Mouse (Mus musculus): ENCODE measurements around the gene 4930507D05Rik. TPM values are rescaled to one million over a fixed set of nuclear protein-coding genes. Genes with fewer than 3 reads are reported as not detected.

Gene 4930507D05Rik
- total and polyA plus RNA-seq, 2 experiments from 2014 or later: 1.5 to 2.0 TPM

GRCm38 (mm10) chr10:62413606-62413982 is 35.7 kb upstream of the 4930507D05Rik start:
- H3K4me1 ChIP-seq (ENCODE audit: insufficient read depth): no peaks in the 10 kb centered on the region
- 52% methylated on average over 4 of the region's 4 CpGs for WGBS

GRCm38 (mm10) chr10:62418831-62419356 is 30.4 kb upstream of the 4930507D05Rik start:
- ATAC-seq (no peak), DNase-seq (no peak)
- Histone ChIP-seq H3K9me3 (ENCODE audit: low read length) (no peaks in the 10 kb centered on the region), H3K27me3 (ENCODE audit: insufficient read depth, low read length) (no peaks in the 10 kb centered on the region), H3K27ac (ENCODE audit: low read depth, low read length) (no peak overlapping the region), H3K9ac (no peak overlapping the region), H3K4me1 (ENCODE audit: insufficient read depth) (no peaks in the 10 kb centered on the region), H3K36me3 (ENCODE audit: insufficient read depth) (no peaks in the 10 kb centered on the region), H3K4me2 (ENCODE audit: low read depth) (no peak overlapping the region), H3K4me3 (ENCODE audit: low read depth, low read length) (no peak overlapping the region)
- TF ChIP-seq CTCF (IDR thresholded peaks at IDR 0.05; ENCODE audit: low read depth): no peak
- 54% methylated on average over 7 of the region's 7 CpGs for WGBS

More at GRCm38 (mm10) chr10:62413606-62413982, 35.7 kb upstream of the 4930507D05Rik start:
- Histone ChIP-seq H3K9ac (no peak overlapping the region), H3K9me3 (ENCODE audit: low read length) (no peaks in the 10 kb centered on the region), H3K27me3 (ENCODE audit: insufficient read depth, low read length) (no peaks in the 10 kb centered on the region; the same call in 1 of the 2 replicates), H3K4me2 (ENCODE audit: low read depth) (no peak overlapping the region), H3K4me3 (ENCODE audit: low read depth, low read length) (no peak overlapping the region), H3K27ac (ENCODE audit: low read depth, low read length) (no peak overlapping the region), H3K36me3 (ENCODE audit: insufficient read depth) (no peaks in the 10 kb centered on the region)
- no peak for TF ChIP-seq CTCF (IDR thresholded peaks at IDR 0.05; ENCODE audit: low read depth)
- no peak for DNase-seq
- ATAC-seq: no peak

DNA sequence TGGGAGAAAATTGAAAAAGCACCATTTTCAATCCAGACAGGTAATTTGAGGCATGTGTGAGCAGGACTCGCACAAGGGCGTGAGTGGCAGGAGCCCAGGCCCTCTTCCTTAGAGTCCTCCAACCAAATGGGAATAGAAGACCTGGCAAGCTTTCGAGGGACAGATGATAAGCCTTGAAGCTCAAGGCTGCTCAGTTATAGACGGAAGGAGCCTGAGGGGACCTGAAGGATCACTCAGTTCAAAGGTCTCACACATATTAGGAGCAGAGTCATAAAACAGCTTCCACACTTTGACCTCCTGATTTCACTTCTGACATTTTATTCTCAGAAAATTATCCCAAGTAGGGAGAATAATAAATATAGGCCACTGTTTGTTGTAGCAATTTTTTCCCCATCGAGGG is 29.9 kb upstream of the 4930507D05Rik start:
- no peaks in the 10 kb centered on the region for H3K9me3 ChIP-seq (ENCODE audit: low read length)
- 85% methylated on average over 5 of the region's 5 CpGs for WGBS
- TF ChIP-seq CTCF (IDR thresholded peaks at IDR 0.05; ENCODE audit: low read depth): no peak
- DNase-seq: no peak
- H3K36me3 ChIP-seq (ENCODE audit: insufficient read depth): no peaks in the 10 kb centered on the region
- no peaks in the 10 kb centered on the region for H3K27me3 ChIP-seq (ENCODE audit: insufficient read depth, low read length)
- H3K27ac ChIP-seq (ENCODE audit: low read depth, low read length): no peak overlapping the region
- no peak overlapping the region for H3K4me3 ChIP-seq (ENCODE audit: low read depth, low read length)
- no peaks in the 10 kb centered on the region for H3K4me1 ChIP-seq (ENCODE audit: insufficient read depth)
- no peak overlapping the region for H3K4me2 ChIP-seq (ENCODE audit: low read depth)
- no peak overlapping the region for H3K9ac ChIP-seq
- no peak for ATAC-seq

DNA sequence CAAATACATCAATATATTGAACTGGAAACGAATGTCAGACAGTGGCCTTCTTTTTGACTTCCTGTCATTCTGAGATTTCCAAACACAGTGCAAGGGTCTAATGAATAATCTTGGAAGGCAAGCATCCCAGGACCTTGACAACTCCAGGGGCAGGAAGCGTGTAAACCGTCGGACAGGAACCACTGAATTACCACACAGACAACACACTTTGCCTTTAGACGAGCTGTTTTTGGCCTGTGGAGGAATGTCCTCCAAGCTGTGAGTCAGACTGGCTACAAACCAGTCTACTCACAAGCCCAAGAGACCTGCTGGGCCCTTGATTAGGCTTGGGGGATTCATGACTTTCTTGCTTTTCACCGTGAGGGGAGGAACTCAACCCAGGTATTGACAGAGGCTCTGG is 28.9 kb upstream of the 4930507D05Rik start:
- no peak overlapping the region for H3K4me3 ChIP-seq (ENCODE audit: low read depth, low read length)
- H3K27me3 ChIP-seq (ENCODE audit: insufficient read depth, low read length): no peaks in the 10 kb centered on the region
- no peak overlapping the region for H3K4me2 ChIP-seq (ENCODE audit: low read depth)
- WGBS: 81% methylated on average over 6 of the region's 6 CpGs
- no peak for TF ChIP-seq CTCF (IDR thresholded peaks at IDR 0.05; ENCODE audit: low read depth)
- no peaks in the 10 kb centered on the region for H3K36me3 ChIP-seq (ENCODE audit: insufficient read depth)
- no peak overlapping the region for H3K9ac ChIP-seq
- H3K27ac ChIP-seq (ENCODE audit: low read depth, low read length): no peak overlapping the region
- ATAC-seq (no peak), DNase-seq (no peak)
- H3K4me1 ChIP-seq (ENCODE audit: insufficient read depth): no peaks in the 10 kb centered on the region
- no peaks in the 10 kb centered on the region for H3K9me3 ChIP-seq (ENCODE audit: low read length)

- WGBS: 87% methylated on average over 3 of the region's 3 CpGs
- Histone ChIP-seq H3K27me3 (ENCODE audit: insufficient read depth, low read length) (no peaks in the 10 kb centered on the region), H3K9me3 (ENCODE audit: low read length) (no peaks in the 10 kb centered on the region), H3K4me3 (ENCODE audit: low read depth, low read length) (no peak overlapping the region), H3K4me1 (ENCODE audit: insufficient read depth) (no peaks in the 10 kb centered on the region), H3K36me3 (ENCODE audit: insufficient read depth) (no peaks in the 10 kb centered on the region), H3K27ac (ENCODE audit: low read depth, low read length) (no peak overlapping the region), H3K9ac (no peak overlapping the region), H3K4me2 (ENCODE audit: low read depth) (no peak overlapping the region)
- no peak for DNase-seq
- no peak for TF ChIP-seq CTCF (IDR thresholded peaks at IDR 0.05; ENCODE audit: low read depth)
- no peak for ATAC-seq
Observed at GRCm38 (mm10) chr10:62421127-62421526, 28.2 kb upstream of the 4930507D05Rik start.

- no peak within 1 kb of the TSS for H3K4me2 ChIP-seq (ENCODE audit: low read depth)
- no peaks in the 10 kb centered on the region for H3K9me3 ChIP-seq (ENCODE audit: low read length)
- WGBS: 52% methylated on average over 15 of the region's 15 CpGs
- H3K9ac ChIP-seq: no peak within 1 kb of the TSS
- no peak for TF ChIP-seq CTCF (IDR thresholded peaks at IDR 0.05; ENCODE audit: low read depth)
- no peaks in the 10 kb centered on the region for H3K27me3 ChIP-seq (ENCODE audit: insufficient read depth, low read length)
- H3K36me3 ChIP-seq (ENCODE audit: insufficient read depth): no peaks in the 10 kb centered on the region
- no peak within 1 kb of the TSS for H3K27ac ChIP-seq (ENCODE audit: low read depth, low read length)
- DNase-seq (no peak), ATAC-seq (no peak)
- H3K4me1 ChIP-seq (ENCODE audit: insufficient read depth): no peaks in the 10 kb centered on the region
- no peak within 1 kb of the TSS for H3K4me3 ChIP-seq (ENCODE audit: low read depth, low read length)
Observed at GRCm38 (mm10) chr10:62422255-62422654, 27.0 kb upstream of the 4930507D05Rik start, which contains the start of gene Hkdc1. Gene Hkdc1, minus strand, starts transcription at chr10:62422491.

DNA sequence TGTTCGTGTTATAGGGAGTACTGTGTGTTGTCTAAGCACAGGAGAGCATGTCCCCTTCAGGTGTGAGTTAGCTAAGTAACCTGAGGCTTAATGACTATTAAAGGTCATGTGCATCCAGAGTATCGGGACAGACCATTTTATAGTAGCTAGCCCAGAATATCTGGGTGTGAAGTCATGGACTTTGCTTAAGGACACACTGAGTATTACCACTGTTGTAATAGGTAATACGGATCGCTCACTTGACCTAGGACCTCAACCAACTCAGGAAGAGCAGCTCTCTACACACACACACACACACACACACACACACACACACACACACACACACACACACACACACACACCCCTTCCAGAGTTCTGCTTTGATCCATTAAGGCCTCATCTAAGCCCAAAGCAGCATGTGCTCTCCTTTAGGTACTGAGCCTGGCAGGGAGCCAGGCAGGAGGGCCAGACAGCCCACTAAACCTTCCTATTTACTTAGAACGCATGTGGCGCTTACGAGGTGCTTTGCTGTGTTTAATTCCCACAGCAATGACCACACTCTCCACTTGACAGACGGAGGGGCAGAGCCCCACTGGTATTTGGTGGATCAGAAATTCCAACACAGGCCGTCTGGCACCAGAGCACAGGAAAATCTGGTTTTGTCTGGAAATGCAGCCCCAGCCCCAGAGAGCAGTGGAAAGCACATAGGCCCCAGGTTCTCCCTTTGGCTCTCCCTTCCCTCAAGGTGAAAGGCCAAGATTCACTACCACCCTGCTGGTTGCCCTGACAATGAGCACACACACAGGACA is 24.0 kb upstream of the 4930507D05Rik start:
- 43% methylated on average over 9 of the region's 9 CpGs for WGBS
- no peak for TF ChIP-seq CTCF (IDR thresholded peaks at IDR 0.05; ENCODE audit: low read depth)
- H3K9me3 ChIP-seq (ENCODE audit: low read length): no peaks in the 10 kb centered on the region
- peaks cover 22% of the 10 kb centered on the region for H3K36me3 ChIP-seq (ENCODE audit: insufficient read depth)
- H3K9ac ChIP-seq: no peak overlapping the region
- H3K4me3 ChIP-seq (ENCODE audit: low read depth, low read length): no peak overlapping the region
- no peak for DNase-seq
- no peaks in the 10 kb centered on the region for H3K4me1 ChIP-seq (ENCODE audit: insufficient read depth)
- H3K4me2 ChIP-seq (ENCODE audit: low read depth): no peak overlapping the region
- ATAC-seq: no peak
- no peak overlapping the region for H3K27ac ChIP-seq (ENCODE audit: low read depth, low read length)
- no peaks in the 10 kb centered on the region for H3K27me3 ChIP-seq (ENCODE audit: insufficient read depth, low read length)
